Mouse (Mus musculus): Measurements from ENCODE around the gene Rpap2.

DNA sequence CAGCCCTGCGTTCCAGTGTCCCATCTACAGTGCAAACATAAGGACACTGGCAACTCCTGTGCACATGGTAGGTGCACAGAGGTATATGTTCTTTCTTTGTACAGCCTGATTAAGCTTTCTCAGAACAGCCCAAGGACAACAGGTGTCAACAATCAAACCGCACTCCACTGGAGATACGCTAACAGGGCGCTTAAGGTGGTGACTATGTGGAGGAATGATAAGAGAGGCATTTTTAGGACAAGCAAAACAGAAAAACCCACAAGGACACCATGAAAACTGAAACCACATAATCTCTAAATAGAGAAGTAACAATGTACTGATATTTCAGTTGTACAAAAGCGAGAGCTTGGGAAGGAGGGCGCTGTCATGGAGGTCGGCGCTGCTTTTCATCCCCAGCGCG is 103.7 kb downstream of the Rpap2 start:
- TF ChIP-seq EP300 (IDR thresholded peaks at IDR 0.05; ENCODE audit: low read length) = no peak
- no peak for TF ChIP-seq POLR2A (IDR thresholded peaks at IDR 0.05; ENCODE audit: low read depth, low read length)
- no peak for TF ChIP-seq CTCF (conservative IDR thresholded peaks at IDR 0.05 in 1 of 2, IDR thresholded peaks at IDR 0.05 in 1 of 2; ENCODE audit: low read depth in 2 of 2, low read length in 2 of 2)
- TF ChIP-seq USF1 (IDR thresholded peaks at IDR 0.05; ENCODE audit: low read depth, low read length) = no peak
- TF ChIP-seq UBTF (IDR thresholded peaks at IDR 0.05; ENCODE audit: low read depth, low read length) = no peak
- no peak for TF ChIP-seq SIN3A (IDR thresholded peaks at IDR 0.05; ENCODE audit: low read length)
- TF ChIP-seq MAX (IDR thresholded peaks at IDR 0.05; ENCODE audit: low read length) = no peak
- no peak for TF ChIP-seq JUND (conservative IDR thresholded peaks at IDR 0.05; ENCODE audit: low read depth, low read length)
- TF ChIP-seq PAX5 (IDR thresholded peaks at IDR 0.05; ENCODE audit: low read length) = no peak
- TF ChIP-seq E2F4 (IDR thresholded peaks at IDR 0.05; ENCODE audit: insufficient replicate concordance, low read depth, low read length) = no peak
- no peak for TF ChIP-seq USF2 (conservative IDR thresholded peaks at IDR 0.05; ENCODE audit: low read depth, low read length)
